Mouse (Mus musculus) kidney, postnatal 4 days (tissue): Measurements from ENCODE around the gene Pdzk1ip1.

ENCODE experiments used
- DNase-seq, 2 experiments: peaks; one replicate each; pipeline ENCODE4 v3.0.0; 2021; ENCODE audit warnings: mixed read lengths in 2 of 2

Pdzk1ip1 gene

GRCm38 (mm10) chr4:115088611-115089338 is at the start of gene Pdzk1ip1:
Gene Pdzk1ip1 (plus strand): TSS chr4:115088708.
- DNase-seq = peak; percentile 53 to 70

- DNase-seq = no peak
Observed at GRCm38 (mm10) chr4:115045621-115046020, 42.9 kb upstream of the Pdzk1ip1 start.

GRCm38 (mm10) chr4:115047750-115048149 is 40.8 kb upstream of the Pdzk1ip1 start:
- peak; percentile 82 to 84 for DNase-seq

- DNase-seq = no peak
Observed at GRCm38 (mm10) chr4:115048190-115048589, 40.3 kb upstream of the Pdzk1ip1 start.

- no peak for DNase-seq
Observed at GRCm38 (mm10) chr4:115051245-115051644, 37.3 kb upstream of the Pdzk1ip1 start.

DNA sequence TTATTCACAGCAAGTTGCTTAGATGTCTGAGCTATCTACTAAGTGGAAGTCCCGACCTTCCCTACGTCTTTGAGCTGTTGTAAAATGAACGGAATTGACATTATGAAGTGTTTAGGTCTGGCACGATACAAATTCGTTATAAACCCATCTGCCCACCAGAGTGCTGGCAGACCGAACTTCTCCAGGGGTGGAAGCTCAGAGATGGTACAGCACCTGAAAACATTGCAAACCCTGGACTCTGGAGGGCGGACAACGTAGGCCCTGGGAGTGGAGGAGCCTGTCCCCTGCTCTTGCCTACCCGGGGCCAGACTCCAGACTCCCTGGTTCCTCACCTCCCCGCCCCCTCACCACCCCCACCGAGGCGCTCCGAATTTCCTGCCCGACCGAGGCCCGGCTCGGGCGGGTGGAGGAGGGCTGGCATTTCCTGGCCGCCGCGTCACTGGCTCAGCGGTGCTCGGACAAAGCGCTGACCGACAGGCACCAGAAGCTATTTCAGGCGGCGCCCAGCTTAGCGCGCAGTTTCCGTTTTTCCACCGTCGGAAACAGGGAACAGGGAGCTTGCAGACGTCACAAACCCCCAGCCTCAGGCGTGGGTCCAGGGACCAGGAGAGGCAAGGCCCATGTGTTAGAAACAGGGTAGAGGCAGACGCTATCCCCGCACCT is 36.0 kb upstream of the Pdzk1ip1 start:
- peak; percentile 76 to 84 for DNase-seq

GRCm38 (mm10) chr4:115055044-115055443 is 33.5 kb upstream of the Pdzk1ip1 start:
- DNase-seq = no peak

DNA sequence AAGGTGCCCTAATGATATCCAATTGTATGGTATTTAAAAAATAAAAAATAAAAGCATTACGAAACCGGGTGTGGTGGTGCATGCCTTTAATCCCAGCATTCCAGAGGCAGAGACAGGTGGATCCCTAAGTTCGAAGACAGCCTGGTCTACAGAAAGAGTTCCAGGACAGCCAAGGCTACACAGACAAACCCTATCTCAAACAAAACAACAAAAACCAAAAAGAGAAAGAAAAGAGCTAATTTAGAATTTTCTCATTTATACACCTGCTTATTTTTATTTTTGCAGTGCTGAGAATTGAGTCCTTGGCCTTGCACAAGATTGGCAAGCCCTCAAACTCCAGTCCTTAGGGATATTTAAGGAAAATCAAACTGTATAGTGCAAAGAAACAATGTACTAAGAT is 32.8 kb upstream of the Pdzk1ip1 start:
- DNase-seq = no peak

DNA sequence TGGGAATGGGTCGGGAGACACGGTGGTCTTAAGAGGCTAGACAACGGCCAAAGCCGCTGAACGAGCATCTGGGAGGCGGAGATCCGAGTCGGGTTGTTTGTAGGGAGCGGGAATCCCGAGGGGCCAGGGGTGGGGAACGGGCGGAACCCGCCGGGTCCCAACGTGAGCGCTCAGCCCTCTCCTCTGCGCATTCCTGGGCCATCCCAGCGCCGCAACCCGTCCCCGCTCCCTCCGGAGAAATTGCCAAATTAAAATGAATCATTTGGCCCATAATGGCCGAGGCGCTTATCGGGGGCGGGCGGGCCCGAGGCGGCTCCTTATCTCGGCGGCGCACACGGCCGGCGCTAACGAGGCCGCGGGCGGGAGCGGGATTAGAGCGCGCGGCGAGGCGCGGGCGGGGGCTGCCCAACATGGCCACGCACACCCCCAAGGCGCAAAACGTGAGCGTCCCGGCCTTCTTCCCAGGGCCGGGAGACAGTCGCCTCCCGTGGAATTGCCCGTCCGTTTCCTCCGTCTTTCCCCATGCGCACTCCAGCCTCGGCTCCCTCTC is 32.1 kb upstream of the Pdzk1ip1 start, which contains the start of gene Tal1:
Gene Tal1 (plus strand): TSS at position 56 of the 550 bp plus-strand sequence.
- peak; percentile 42 to 73 for DNase-seq

DNA sequence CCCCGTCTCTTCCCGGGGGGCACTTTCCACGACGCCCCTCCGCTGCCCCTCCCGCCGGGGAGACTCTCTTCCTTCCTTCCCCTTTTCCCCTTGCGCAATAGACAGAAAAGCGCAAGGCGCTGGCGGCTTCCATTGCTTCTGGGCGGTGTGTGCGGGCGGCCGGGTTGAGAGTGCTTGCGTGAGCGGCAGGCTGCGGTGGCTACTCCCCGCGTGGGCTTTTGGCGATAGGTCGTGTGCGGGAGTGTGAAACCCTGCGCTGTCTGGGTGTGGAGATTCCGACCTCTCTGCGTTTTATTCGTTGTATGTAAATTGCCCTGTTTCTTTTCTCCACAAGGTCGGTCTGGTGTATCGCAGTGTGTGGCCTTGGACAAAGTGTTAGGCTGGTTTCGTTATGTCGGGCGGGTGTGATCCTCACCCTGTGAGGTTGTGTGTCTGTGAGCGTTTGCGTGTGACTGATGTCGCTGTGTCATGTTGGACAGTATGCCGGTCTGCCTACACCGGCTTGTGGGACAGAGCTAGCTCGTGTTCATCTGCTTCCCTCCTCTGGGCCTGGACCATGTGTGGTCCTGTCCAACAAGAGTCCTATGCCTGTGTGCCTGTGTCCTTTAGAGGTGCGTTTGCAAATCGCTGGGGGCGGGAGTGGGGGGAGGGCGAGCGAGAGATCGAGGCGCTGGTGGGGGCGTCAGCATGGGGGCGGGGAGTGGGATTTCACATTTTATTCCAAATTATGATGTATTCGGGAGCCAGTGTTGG is 31.4 kb upstream of the Pdzk1ip1 start:
- DNase-seq = peak; percentile 61 to 73

DNA sequence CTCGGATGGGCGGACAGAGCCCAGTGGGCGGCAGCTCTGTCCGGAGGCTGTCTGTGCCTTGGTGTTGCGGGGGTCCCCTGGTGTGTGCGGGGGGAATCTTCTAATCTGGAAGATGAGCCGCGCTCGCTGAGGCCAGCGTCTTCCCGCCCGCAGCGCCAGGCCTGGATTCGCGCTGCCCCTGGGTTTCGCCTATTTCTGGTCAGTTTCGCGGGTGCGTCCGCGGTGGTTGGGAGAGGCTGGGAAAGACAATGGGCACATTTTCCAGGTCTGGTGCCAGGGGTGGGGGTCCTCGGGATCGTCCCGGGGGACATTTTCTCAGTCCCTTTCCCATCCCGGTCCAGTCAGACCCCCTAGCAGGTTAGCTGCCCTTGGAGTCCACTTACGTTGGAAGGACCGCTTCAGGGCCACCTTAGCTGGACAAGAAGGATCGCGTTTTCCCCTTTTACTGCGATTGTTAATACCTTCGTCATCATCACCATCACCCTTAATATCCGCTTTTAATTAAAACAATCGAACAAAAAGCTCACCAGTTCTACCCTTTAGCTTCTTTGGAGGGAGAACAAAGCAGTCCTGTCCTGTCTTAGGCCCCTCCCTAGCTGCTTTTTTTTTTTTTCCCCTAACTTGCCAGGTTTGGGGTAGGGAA is 30.7 kb upstream of the Pdzk1ip1 start:
- peak in 1 of 2 experiments; percentile 29 for DNase-seq

DNA sequence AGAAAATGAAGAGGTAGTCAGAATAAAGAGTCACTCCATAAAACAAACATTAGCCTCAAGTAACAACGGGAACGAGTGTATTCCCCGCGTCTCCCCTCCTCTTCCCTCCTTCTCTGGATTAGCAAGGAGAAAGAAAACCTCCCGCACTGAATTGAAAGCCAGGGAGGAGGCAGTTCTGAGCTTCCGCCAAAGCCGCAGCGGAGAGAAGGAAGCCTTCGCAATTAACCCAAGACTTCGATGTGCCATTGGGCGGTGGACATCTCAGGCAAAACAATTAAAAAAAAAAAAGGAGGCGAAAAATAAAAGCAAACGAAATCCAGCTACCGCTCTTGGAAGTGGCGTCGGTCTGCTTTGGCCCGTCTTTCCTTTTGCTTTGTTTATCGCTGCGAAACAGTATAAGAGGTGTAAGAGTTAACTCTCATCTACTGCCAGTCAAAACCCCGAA is 30.2 kb upstream of the Pdzk1ip1 start:
- peak; percentile 35 to 61 for DNase-seq

DNA sequence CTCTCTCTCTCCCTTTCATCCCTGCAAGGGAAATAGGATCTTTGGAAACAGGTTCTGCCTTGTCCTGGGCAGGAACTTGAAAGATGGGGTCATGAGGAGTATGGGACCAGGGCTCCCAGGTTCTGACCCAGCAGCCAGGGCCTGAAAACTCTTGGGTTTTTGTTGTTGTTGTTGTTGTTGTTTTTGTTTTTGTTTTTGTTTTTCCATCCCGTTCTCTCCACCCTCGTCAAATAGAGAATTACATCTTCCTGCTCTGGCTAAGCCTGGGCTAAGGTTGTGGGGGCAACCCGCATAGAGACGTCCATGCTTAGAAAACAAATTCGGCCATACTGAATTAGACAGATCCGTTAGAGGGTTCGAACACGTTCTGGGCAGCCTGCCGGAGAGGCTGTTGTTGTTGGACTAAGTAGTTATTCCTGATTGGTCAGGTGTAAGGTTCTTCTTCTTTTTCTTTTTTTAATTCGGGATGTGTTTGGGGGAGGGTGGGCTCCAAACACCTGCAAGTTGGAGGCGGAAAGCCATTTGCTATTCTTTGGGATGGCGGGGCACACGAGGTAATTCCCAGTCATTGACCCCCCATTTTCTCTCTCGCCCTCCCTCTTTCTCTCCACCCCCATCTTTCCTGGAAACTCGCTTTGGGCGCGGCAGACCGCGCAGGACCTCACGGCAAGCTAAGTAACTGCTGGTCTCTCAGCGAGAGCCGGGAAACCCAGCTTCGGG is 29.5 kb upstream of the Pdzk1ip1 start:
- peak in 1 of 2 experiments; percentile 30 for DNase-seq

GRCm38 (mm10) chr4:115059871-115060270 is 28.6 kb upstream of the Pdzk1ip1 start:
- peak; percentile 24 to 51 for DNase-seq

DNA sequence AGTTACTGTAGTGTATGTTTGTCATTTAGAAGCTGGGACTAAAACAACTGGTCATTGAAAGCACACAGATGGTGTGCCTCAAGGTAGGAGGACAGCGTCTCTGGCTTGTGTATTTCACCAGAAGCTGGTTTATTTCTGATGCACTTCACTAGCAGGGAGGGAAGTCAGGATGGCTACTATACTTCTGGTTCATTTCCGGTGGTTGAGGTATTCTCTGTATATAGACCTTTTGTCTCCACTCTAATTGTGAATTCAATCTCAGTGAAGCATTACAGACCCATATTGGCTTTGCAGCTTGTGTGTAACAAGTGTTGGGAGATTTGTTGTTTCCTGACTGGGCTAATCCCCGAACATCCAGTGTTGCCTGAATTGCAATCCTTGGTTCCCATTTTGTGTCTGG is 27.8 kb upstream of the Pdzk1ip1 start:
- DNase-seq = no peak

DNA sequence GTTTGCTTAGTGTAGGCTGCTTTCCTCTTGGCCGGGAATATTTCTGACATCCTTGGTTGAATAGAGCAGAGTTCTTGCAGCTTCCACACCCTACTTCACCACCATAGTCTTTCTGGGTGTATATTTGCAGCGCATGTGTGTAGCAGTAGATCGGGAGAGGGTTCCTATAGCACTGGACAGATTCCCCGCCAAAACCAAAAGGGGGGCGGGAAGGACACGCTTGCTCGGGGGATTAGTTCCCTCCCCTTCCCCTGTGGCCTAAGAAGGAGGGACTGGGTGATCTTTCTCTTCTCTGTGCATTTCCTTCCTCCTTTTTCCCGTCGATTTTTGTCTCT is 26.0 kb upstream of the Pdzk1ip1 start:
- no peak for DNase-seq

DNA sequence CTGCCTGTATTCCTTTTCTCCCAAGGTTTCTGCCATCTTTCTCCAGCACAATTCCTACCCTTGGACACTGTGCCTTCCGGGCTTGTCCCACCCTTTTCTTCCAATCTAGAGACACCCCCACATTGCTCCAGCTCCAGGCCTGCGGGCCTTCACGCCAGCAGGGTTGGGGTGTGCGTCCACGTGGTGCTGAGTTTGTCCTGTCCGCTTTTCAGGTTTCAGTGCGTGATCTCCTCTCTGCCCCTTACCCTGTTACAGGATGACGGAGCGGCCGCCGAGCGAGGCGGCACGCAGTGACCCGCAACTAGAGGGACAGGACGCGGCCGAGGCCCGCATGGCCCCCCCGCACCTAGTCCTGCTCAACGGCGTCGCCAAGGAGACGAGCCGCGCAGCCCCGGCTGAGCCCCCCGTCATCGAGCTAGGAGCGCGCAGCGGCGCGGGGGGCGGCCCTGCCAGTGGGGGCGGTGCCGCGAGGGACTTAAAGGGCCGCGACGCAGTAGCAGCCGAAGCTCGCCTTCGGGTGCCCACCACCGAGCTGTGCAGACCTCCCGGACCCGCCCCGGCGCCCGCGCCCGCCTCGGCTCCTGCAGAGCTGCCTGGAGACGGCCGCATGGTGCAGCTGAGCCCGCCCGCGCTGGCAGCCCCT is 25.5 kb upstream of the Pdzk1ip1 start:
- DNase-seq = peak; percentile 61 to 73

- DNase-seq = peak in 1 of 2 experiments; percentile 20
Observed at GRCm38 (mm10) chr4:115063518-115064239, 24.8 kb upstream of the Pdzk1ip1 start.

DNA sequence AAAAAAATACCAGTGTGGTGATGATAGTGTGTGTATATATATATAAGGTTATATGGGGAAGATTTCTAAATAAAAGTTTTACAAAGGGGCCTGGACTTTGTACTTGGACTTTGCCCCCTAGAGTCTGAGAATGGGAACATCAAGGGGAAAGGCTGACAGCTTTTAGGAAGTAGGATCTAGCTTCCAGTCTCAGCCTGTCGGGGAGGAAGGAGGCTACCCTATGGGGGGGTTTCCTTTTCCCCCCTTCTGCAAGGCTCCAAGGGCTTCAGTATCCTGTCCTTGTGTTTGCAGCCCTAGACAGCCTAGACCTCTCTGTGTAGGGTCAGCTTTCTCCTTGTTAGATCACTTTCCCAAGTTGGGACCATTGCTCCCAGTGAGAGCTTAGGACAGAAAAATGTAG is 16.8 kb upstream of the Pdzk1ip1 start:
- DNase-seq = no peak

GRCm38 (mm10) chr4:115074789-115075188 is 13.7 kb upstream of the Pdzk1ip1 start:
- DNase-seq = no peak
